Mouse (Mus musculus) embryonic facial prominence, embryonic 12.5 days (tissue): ENCODE data around the gene Zfp36. TPM values are rescaled to one million over a fixed set of nuclear protein-coding genes. Genes with fewer than 3 reads are reported as not detected.

Experiments used
- ATAC-seq: fragments of 200-750 bp; cut with Nextera tagmentation; 2 replicates; pipeline ENCODE4 v1.8.0; 2017; ENCODE audit not compliant: insufficient number of reproducible peaks, insufficient read depth, low FRiP score, low TSS enrichment
- H3K27ac ChIP-seq: fragments of 300-500 bp; sonication (generic); 2 replicates; pipeline ENCODE4 v1.5.1; 2016; ENCODE audit warnings: mild to moderate bottlenecking
- H3K27me3 ChIP-seq: fragments of 300-500 bp; sonication (generic); 2 replicates; pipeline ENCODE4 v1.6.1; 2016; ENCODE audit warnings: mild to moderate bottlenecking, moderate library complexity
- H3K36me3 ChIP-seq: fragments of 300-500 bp; sonication (generic); 2 replicates; pipeline ENCODE4 v1.6.1; 2016; ENCODE audit warnings: mild to moderate bottlenecking
- H3K4me1 ChIP-seq: fragments of 300-500 bp; sonication (generic); 2 replicates; pipeline ENCODE4 v1.6.1; 2016
- H3K4me2 ChIP-seq: fragments of 300-500 bp; sonication (generic); replicated peaks from 2 replicates; pipeline ENCODE4 v1.6.1; 2016; ENCODE audit warnings: mild to moderate bottlenecking, moderate library complexity
- H3K4me3 ChIP-seq: fragments of 300-500 bp; sonication (generic); 2 replicates; pipeline ENCODE4 v1.5.1; 2016; ENCODE audit warnings: mild to moderate bottlenecking
- H3K9ac ChIP-seq: fragments of 300-500 bp; sonication (generic); 2 replicates; pipeline ENCODE4 v1.6.1; 2016; ENCODE audit warnings: mild to moderate bottlenecking, moderate library complexity
- H3K9me3 ChIP-seq: fragments of 300-500 bp; sonication (generic); 2 replicates; pipeline ENCODE4 v1.6.1; 2016; ENCODE audit warnings: mild to moderate bottlenecking, moderate library complexity
- WGBS: fragments of 180-500 bp; shearing (Covaris S2); methylation state at CpG from one replicate; pipeline ENCODE4 v1.1.7; 2016; 5-methylcytosine and 5-hydroxymethylcytosine counted together
- polyA plus RNA-seq: library from polyadenylated mRNA; unstranded; fragments of >200 nt; fragmentation: Nextera tagmentation; extraction: Ambion mirVana; gene quantifications from 2 replicates; pipeline ENCODE4 v1.2.1, GENCODE M21; 2016

Zfp36 gene
- polyA plus RNA-seq, 1 experiment from 2014 or later: 7.8 TPM

GRCm38 (mm10) chr7:28348601-28349000 lies 31.5 kb downstream of the Zfp36 start:
- ATAC-seq: no peak
- Histone ChIP-seq H3K9me3 (no peaks in the 10 kb centered on the region), H3K4me2 (no peak overlapping the region), H3K4me1 (peaks cover 18% of the 10 kb centered on the region), H3K27ac (no peak overlapping the region), H3K36me3 (peaks cover 17% of the 10 kb centered on the region), H3K9ac (no peak overlapping the region), H3K4me3 (no peak overlapping the region), H3K27me3 (no peaks in the 10 kb centered on the region)
- WGBS: 84% methylated on average over 7 of the region's 7 CpGs

- peaks cover 18% of the 10 kb centered on the region for H3K4me1 ChIP-seq
- H3K4me3 ChIP-seq: no peak overlapping the region
- no peak overlapping the region for H3K27ac ChIP-seq
- no peak for ATAC-seq
- WGBS: 61% methylated on average over 3 of the region's 3 CpGs
- H3K9me3 ChIP-seq: no peaks in the 10 kb centered on the region
- H3K4me2 ChIP-seq: no peak overlapping the region
- no peaks in the 10 kb centered on the region for H3K27me3 ChIP-seq
- H3K36me3 ChIP-seq: peaks cover 8% of the 10 kb centered on the region; the same call in 1 of the 2 replicates
- H3K9ac ChIP-seq: no peak overlapping the region
These were observed 32.3 kb downstream of the Zfp36 start for GRCm38 (mm10) chr7:28347746-28348145.

- Histone ChIP-seq H3K9me3 (no peaks in the 10 kb centered on the region), H3K4me3 (no peak overlapping the region), H3K27ac (no peak overlapping the region), H3K27me3 (no peaks in the 10 kb centered on the region), H3K4me2 (no peak overlapping the region), H3K4me1 (peaks cover 4% of the 10 kb centered on the region), H3K9ac (no peak overlapping the region), H3K36me3 (no peaks in the 10 kb centered on the region)
- ATAC-seq: no peak
- WGBS: 7% methylated on average over 4 of the region's 4 CpGs
These were observed 35.4 kb downstream of the Zfp36 start for GRCm38 (mm10) chr7:28344637-28345036.

GRCm38 (mm10) chr7:28341381-28341780 lies 38.7 kb downstream of the Zfp36 start:
- Histone ChIP-seq H3K36me3 (no peaks in the 10 kb centered on the region), H3K4me1 (peaks cover 10% of the 10 kb centered on the region; the same call in 1 of the 2 replicates), H3K4me3 (no peak overlapping the region), H3K4me2 (no peak overlapping the region), H3K9me3 (no peaks in the 10 kb centered on the region), H3K27ac (no peak overlapping the region), H3K9ac (no peak overlapping the region), H3K27me3 (no peaks in the 10 kb centered on the region)
- WGBS: 50% methylated on average over 7 of the region's 7 CpGs
- no peak for ATAC-seq

- no peaks in the 10 kb centered on the region for H3K9me3 ChIP-seq
- WGBS: 78% methylated on average over 19 of the region's 19 CpGs
- no peak for ATAC-seq
- 0 out of 2 replicates have a peak, but pooled peaks cover 5% of the 10 kb centered on the region for H3K36me3 ChIP-seq
- peaks cover 10% of the 10 kb centered on the region; the same call in 1 of the 2 replicates for H3K4me1 ChIP-seq
- no peaks in the 10 kb centered on the region for H3K27me3 ChIP-seq
- H3K9ac ChIP-seq: peak overlapping the region; percentile 97
- H3K27ac ChIP-seq: peak overlapping the region; percentile 87
- H3K4me3 ChIP-seq: peak overlapping the region; percentile 96
- H3K4me2 ChIP-seq: peak overlapping the region; percentile 76
These were observed 40.7 kb downstream of the Zfp36 start for GRCm38 (mm10) chr7:28339213-28339917.

- Histone ChIP-seq H3K9ac (peak within 1 kb of the TSS; percentile 97), H3K4me1 (peaks cover 10% of the 10 kb centered on the region; the same call in 1 of the 2 replicates), H3K4me3 (peak within 1 kb of the TSS; percentile 96), H3K27me3 (no peaks in the 10 kb centered on the region), H3K36me3 (0 out of 2 replicates have a peak, but pooled peaks cover 5% of the 10 kb centered on the region), H3K9me3 (no peaks in the 10 kb centered on the region), H3K4me2 (peak within 1 kb of the TSS; percentile 76), H3K27ac (peak within 1 kb of the TSS; percentile 87)
- peak; percentile 97 for ATAC-seq
- under 1% methylated on average over 77 of the region's 77 CpGs for WGBS
These were observed 41.7 kb downstream of the Zfp36 start, which contains the start of gene Supt5 for GRCm38 (mm10) chr7:28338108-28338998. Supt5 (minus strand) TSS chr7:28338746.

- Histone ChIP-seq H3K9me3 (no peaks in the 10 kb centered on the region), H3K4me1 (peaks cover 10% of the 10 kb centered on the region; the same call in 1 of the 2 replicates), H3K9ac (no peak overlapping the region), H3K36me3 (peaks cover 22% of the 10 kb centered on the region), H3K4me3 (no peak overlapping the region), H3K27me3 (no peaks in the 10 kb centered on the region), H3K27ac (no peak overlapping the region), H3K4me2 (no peak overlapping the region)
- 94% methylated on average over 2 of the region's 2 CpGs for WGBS
- no peak for ATAC-seq
These were observed 44.6 kb downstream of the Zfp36 start for GRCm38 (mm10) chr7:28335471-28335870.

GRCm38 (mm10) chr7:28334534-28334933 lies 45.5 kb downstream of the Zfp36 start:
- H3K4me3 ChIP-seq: no peak overlapping the region
- H3K9me3 ChIP-seq: no peaks in the 10 kb centered on the region
- no peak for ATAC-seq
- peaks cover 31% of the 10 kb centered on the region for H3K36me3 ChIP-seq
- peaks cover 10% of the 10 kb centered on the region; the same call in 1 of the 2 replicates for H3K4me1 ChIP-seq
- H3K4me2 ChIP-seq: no peak overlapping the region
- no peak overlapping the region for H3K27ac ChIP-seq
- no peaks in the 10 kb centered on the region for H3K27me3 ChIP-seq
- H3K9ac ChIP-seq: no peak overlapping the region
- WGBS: 92% methylated on average over 4 of the region's 4 CpGs

- H3K9ac ChIP-seq: no peak overlapping the region
- H3K4me2 ChIP-seq: no peak overlapping the region
- H3K4me1 ChIP-seq: no peaks in the 10 kb centered on the region
- no peaks in the 10 kb centered on the region for H3K9me3 ChIP-seq
- WGBS: 99% methylated on average over 2 of the region's 2 CpGs
- peaks cover 86% of the 10 kb centered on the region for H3K36me3 ChIP-seq
- ATAC-seq: no peak
- no peak overlapping the region for H3K27ac ChIP-seq
- no peaks in the 10 kb centered on the region for H3K27me3 ChIP-seq
- H3K4me3 ChIP-seq: no peak overlapping the region
These were observed 51.8 kb downstream of the Zfp36 start for GRCm38 (mm10) chr7:28328260-28328659.
